Mouse (Mus musculus) neural tube, embryonic 11.5 days (tissue): ENCODE data around the gene Morc2b. TPM values are rescaled to one million over a fixed set of nuclear protein-coding genes. Genes with fewer than 3 reads are reported as not detected.
"Not testable (repeated sequence)": the region's sequence is repeated elsewhere in the genome, so short reads cannot be mapped to it uniquely, and the experiment has no call there.

Experiments
- ATAC-seq: fragments of 200-750 bp; cut with Nextera tagmentation; 2 replicates; pipeline ENCODE4 v1.8.0; 2017; ENCODE audit warnings: moderate number of reproducible peaks, mild to moderate bottlenecking, moderate TSS enrichment, moderate library complexity; ENCODE audit not compliant: insufficient read depth, low FRiP score, low TSS enrichment
- DNase-seq: peaks from one replicate; pipeline ENCODE4 v3.0.0-alpha.2; 2015; ENCODE audit warnings: low spot score
- H3K27ac ChIP-seq: fragments of 300-500 bp; sonication (generic); 2 replicates; pipeline ENCODE4 v1.5.1; 2014; ENCODE audit warnings: low read depth, mild to moderate bottlenecking, low read length
- H3K27me3 ChIP-seq: fragments of 300-500 bp; sonication (generic); 2 replicates; pipeline ENCODE4 v1.6.1; 2014; ENCODE audit warnings: mild to moderate bottlenecking, low read length, mixed read lengths; ENCODE audit not compliant: control insufficient read depth, insufficient read depth
- H3K36me3 ChIP-seq: fragments of 300-500 bp; sonication (generic); 2 replicates; pipeline ENCODE4 v1.6.1; 2014; ENCODE audit warnings: mild to moderate bottlenecking, low read length, moderate library complexity, mixed read lengths; ENCODE audit not compliant: control insufficient read depth, insufficient read depth
- H3K4me1 ChIP-seq: fragments of 300-500 bp; sonication (generic); 2 replicates; pipeline ENCODE4 v1.6.1; 2014; ENCODE audit warnings: low read length, mixed read lengths; ENCODE audit not compliant: control insufficient read depth, insufficient read depth
- H3K4me2 ChIP-seq: fragments of 300-500 bp; sonication (generic); 2 replicates; pipeline ENCODE4 v1.6.1; 2014; ENCODE audit warnings: low read depth, mild to moderate bottlenecking, moderate library complexity
- H3K4me3 ChIP-seq: fragments of 300-500 bp; sonication (generic); 2 replicates; pipeline ENCODE4 v1.5.1; 2014; ENCODE audit warnings: low read depth, low read length
- H3K9ac ChIP-seq: fragments of 300-500 bp; sonication (generic); 2 replicates; pipeline ENCODE4 v1.6.1; 2014; ENCODE audit warnings: mild to moderate bottlenecking, low read length
- H3K9me3 ChIP-seq: fragments of 300-500 bp; sonication (generic); 2 replicates; pipeline ENCODE4 v1.6.1; 2016; ENCODE audit warnings: low read length; ENCODE audit not compliant: control insufficient read depth
- WGBS: fragments of 180-500 bp; shearing (Covaris S2); extraction: QIAGEN DNeasy Blood & Tissue Kit; methylation state at CpG from one replicate; pipeline ENCODE4 v1.1.7; 2014; 5-methylcytosine and 5-hydroxymethylcytosine counted together
- polyA plus RNA-seq: library from polyadenylated mRNA; unstranded; fragments of >200 nt; fragmentation: Nextera tagmentation; extraction: Ambion mirVana; gene quantifications from 2 replicates; pipeline ENCODE4 v1.2.1, GENCODE M21; 2014

Gene Morc2b
- polyA plus RNA-seq = 0.12 and 0.18 TPM in 2 replicates

DNA sequence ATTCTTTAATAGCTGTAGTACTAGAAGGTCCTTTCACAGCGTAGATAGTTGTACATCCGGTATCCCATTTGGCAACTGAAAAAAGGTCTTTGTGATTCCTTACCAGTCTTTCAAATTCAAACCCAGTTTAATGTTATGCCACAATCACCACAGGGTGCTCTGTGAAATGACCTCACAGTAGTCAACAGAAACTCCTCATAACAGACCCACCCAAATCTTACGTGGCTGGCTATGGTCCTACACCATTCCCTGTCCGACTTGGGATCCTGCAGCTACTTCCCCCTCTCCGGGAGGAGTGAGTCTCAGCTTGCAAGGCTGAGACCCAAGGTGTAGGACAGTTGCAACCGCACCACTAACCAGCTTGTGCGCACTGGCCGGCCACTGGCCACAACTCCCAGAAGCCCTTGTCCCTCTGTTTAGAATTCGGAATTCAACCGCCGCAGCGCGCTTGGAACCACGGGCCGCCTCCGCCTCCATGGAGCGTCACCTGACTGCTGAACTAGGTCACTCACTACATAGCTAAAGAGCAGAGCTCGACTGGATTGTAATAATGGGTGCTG lies at the start of gene Morc2b:
Gene Morc2b (minus strand): TSS at position 423 of the 560 bp plus-strand sequence.
- H3K9me3 ChIP-seq = no peaks in the 10 kb centered on the region
- no peaks in the 10 kb centered on the region for H3K4me1 ChIP-seq
- H3K9ac ChIP-seq = no peak within 1 kb of the TSS
- H3K27me3 ChIP-seq = no peaks in the 10 kb centered on the region
- no peaks in the 10 kb centered on the region for H3K36me3 ChIP-seq
- DNase-seq (no peak), ATAC-seq (no peak)
- H3K4me3 ChIP-seq = no peak within 1 kb of the TSS
- no peak within 1 kb of the TSS for H3K27ac ChIP-seq
- 67% methylated on average over 18 of the region's 18 CpGs for WGBS
- no peak within 1 kb of the TSS for H3K4me2 ChIP-seq

DNA sequence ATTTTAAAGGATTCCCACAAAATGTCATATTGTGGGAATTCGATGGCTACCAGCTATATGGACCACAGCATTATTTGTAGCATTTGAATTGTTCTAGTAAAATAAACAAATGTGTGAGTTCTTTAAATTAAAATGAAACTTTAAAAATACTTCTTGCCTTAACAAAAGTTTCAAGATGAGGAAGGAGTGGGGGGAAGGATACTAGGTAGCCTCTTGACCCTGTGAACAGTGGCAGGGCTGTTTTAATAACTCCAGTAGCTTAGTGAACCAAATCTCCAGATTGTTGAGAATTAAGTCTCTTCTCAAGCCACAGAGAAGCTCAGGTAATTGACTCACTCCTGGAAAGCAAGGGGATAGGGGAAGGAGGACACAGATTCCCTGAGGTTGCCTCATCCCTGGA lies 28.7 kb upstream of the Morc2b start, which contains the start of gene Olfr55:
Gene Olfr55 (plus strand): TSS at position 301 of the 400 bp plus-strand sequence.
- not testable (repeated sequence) for H3K4me1 ChIP-seq, DNase-seq, H3K27me3 ChIP-seq, H3K36me3 ChIP-seq, H3K27ac ChIP-seq, H3K4me3 ChIP-seq, H3K4me2 ChIP-seq, H3K9ac ChIP-seq, ATAC-seq, H3K9me3 ChIP-seq
- WGBS = 88% methylated on average over 1 of the region's 1 CpGs

DNA sequence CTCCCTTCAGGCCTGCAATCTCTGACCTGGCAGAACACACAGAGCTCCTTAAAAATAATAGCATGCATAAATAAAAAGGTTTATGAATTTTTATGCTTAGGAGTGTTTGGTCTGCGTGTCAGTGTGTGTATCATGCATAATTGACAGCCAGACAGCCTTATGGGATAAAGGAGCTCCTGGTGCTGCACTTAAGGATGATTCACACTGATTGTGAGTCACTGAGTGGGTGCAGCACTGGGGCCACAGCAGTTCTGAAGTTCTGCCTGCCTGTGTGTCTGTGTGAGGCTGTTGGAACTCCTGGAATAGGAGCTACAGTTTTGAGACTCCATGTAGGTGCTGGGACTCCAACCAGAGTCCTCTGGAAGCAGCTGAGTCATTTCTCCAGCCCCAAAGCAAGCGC lies 13.2 kb downstream of the Morc2b start:
- Histone ChIP-seq H3K9ac (no peak overlapping the region), H3K4me1 (no peaks in the 10 kb centered on the region), H3K4me2 (no peak overlapping the region), H3K4me3 (no peak overlapping the region), H3K27ac (no peak overlapping the region), H3K9me3 (no peaks in the 10 kb centered on the region), H3K36me3 (no peaks in the 10 kb centered on the region), H3K27me3 (no peaks in the 10 kb centered on the region)
- 59% methylated on average over 2 of the region's 2 CpGs for WGBS
- no peak for ATAC-seq
- DNase-seq = no peak

DNA sequence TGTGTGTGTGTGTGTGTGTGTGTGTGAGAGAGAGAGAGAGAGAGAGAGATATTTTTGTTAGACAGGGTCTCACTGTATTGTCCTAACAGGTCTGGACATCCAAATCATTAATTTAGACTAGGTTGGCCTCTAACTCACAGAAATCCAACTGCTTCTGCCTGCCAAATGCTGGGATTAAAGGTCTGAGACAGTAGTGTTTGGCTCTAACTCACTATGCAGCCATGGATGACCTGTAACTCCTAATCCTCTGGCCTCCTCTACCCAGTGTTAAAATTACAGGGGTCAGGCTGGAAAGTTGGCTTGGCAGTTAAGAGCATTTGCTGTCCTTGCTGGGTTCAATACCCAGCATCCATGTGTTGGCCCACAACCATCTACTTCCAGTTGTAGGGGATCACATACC lies 14.9 kb downstream of the Morc2b start:
- DNase-seq = no peak
- no peaks in the 10 kb centered on the region for H3K27me3 ChIP-seq
- H3K9ac ChIP-seq = no peak overlapping the region
- H3K4me1 ChIP-seq = no peaks in the 10 kb centered on the region
- ATAC-seq = no peak
- no peak overlapping the region for H3K27ac ChIP-seq
- H3K4me2 ChIP-seq = no peak overlapping the region
- no peaks in the 10 kb centered on the region for H3K9me3 ChIP-seq
- H3K36me3 ChIP-seq = no peaks in the 10 kb centered on the region
- H3K4me3 ChIP-seq = no peak overlapping the region

DNA sequence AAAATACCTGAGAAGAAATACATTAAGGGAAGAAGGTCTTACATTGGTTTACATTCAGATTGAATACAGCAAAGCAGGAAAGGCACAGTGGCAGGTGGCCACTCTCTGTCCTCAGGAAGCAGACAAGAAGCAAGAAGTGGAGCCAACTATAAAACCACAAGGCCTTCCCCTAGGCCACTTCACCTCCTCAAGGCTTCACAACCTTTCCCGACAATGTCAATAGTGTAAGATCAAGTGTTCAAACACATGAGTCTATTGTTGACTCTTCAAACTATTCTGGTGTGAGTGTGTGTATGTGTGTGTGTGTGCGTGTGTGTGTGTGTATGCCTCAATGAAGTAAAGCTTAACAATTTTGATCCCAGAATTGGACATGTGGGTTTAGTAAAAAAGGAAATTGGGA lies 42.1 kb downstream of the Morc2b start:
- 96% methylated on average over 2 of the region's 2 CpGs for WGBS
- no peak for ATAC-seq

DNA sequence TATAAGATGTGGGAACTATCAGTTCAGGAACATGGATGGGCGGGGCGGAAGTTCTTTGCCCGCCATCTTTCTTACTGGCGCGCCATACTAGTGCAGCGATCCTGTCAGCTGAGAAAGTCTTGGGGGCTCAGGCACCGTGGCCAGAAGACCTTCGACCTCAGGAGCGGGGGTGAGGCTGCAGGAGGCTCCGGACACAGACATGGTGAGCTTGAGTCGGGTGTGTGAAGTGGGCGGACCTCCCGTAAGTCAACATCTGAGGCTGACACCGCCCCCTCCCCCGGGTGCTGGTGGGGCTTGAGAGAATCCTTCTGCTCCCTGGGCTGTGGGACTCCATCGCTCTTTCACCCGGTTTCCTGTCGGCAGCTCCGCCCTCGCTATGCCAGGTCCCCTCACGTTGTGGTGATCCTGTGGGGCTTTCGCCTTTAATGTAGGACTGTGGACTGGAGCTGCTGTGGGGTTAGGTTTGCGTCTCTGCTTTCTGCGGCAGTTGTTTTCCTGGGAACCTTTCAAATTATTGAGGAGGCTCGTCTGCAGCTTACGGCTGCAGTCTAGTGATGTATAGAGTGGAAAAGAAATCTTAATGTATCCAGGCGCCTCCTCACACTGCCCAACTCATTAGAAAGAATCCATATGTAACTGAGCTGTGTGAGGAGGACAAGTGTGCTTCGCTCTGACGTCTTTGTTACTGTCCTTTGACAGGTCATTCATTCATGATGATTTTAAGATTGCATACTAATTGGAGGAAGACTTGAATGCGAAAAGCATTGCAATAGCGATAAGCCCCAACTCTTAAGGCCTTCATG lies 46.9 kb downstream of the Morc2b start:
- peak overlapping the region; percentile 54 for H3K4me3 ChIP-seq
- ATAC-seq (peak; percentile 63), DNase-seq (peak; percentile 83)
- H3K4me2 ChIP-seq = peak overlapping the region; percentile 47
- no peaks in the 10 kb centered on the region for H3K27me3 ChIP-seq
- H3K9me3 ChIP-seq = no peaks in the 10 kb centered on the region
- peak overlapping the region; percentile 66 for H3K9ac ChIP-seq
- no peaks in the 10 kb centered on the region for H3K4me1 ChIP-seq
- 3% methylated on average over 31 of the region's 31 CpGs for WGBS
- H3K27ac ChIP-seq = peak overlapping the region; percentile 77
- no peaks in the 10 kb centered on the region for H3K36me3 ChIP-seq

More for the DNA sequence above, 42.1 kb downstream of the Morc2b start:
- H3K27ac ChIP-seq = no peak overlapping the region
- no peaks in the 10 kb centered on the region for H3K36me3 ChIP-seq
- H3K27me3 ChIP-seq = no peaks in the 10 kb centered on the region
- no peak for DNase-seq
- H3K4me2 ChIP-seq = no peak overlapping the region
- H3K4me1 ChIP-seq = no peaks in the 10 kb centered on the region
- no peak overlapping the region for H3K4me3 ChIP-seq
- no peaks in the 10 kb centered on the region for H3K9me3 ChIP-seq
- H3K9ac ChIP-seq = no peak overlapping the region

DNA sequence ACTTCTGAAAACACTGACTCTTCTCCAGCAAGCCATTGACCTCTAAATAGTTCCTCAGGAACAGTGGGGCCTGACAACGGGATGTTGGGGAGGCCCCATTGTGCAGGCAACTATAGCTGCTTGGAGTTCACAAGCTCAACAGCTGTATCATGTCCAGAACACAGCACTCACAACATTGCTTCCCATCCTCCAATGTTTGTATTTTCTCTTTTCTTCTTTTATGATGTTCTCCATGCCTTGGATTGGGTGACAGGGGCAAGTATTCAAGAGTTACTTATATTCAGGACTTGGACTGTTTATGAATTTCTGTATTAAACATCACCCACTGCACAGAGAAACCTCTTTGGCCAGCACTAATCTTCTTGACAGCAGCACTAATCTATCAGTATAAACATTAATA lies 47.9 kb downstream of the Morc2b start:
- DNase-seq = no peak
- 74% methylated on average over 1 of the region's 1 CpGs for WGBS
- no peaks in the 10 kb centered on the region for H3K9me3 ChIP-seq
- H3K9ac ChIP-seq = no peak overlapping the region
- no peak overlapping the region for H3K4me2 ChIP-seq
- no peaks in the 10 kb centered on the region for H3K4me1 ChIP-seq
- no peak for ATAC-seq
- H3K27ac ChIP-seq = no peak overlapping the region
- no peaks in the 10 kb centered on the region for H3K36me3 ChIP-seq
- H3K27me3 ChIP-seq = no peaks in the 10 kb centered on the region
- H3K4me3 ChIP-seq = no peak overlapping the region

DNA sequence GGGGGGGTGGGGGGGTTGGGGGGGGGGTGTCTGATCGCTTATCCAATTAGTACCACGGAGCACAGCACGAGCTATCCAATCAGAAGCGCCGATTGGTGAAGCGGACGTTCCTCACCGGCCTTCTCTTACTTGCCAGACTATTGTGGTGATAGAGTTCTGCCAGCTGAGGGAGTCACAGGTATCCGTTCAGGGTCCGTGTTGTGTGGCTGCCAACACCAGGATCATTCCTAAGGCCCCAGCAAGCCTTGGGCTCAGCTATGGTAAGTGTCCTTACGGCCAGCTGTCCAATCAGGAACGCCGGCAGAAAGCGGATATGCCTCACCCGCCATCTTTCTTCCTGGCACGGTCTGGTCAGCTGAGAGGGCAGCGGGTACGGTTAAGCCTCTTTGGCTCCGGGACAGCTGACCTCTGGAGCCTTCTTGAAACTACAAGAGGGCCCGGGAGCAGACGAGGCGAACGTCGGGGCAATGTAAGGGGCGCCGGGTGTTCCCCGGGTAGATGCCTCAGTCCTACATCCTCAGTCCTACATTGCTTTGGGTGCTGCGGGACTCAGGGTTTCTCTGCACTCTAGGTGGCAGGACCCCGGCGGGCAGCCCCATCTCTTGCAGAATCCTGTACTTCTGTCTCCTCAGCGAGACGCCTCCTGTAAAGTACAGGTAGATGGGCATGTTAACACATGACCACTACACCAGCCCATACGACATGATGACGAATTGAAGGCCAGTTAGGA lies 50.1 kb downstream of the Morc2b start, which contains the start of gene Zfp563:
Gene Zfp563 (plus strand): TSS at position 91 of the 730 bp plus-strand sequence.
- WGBS = 6% methylated on average over 34 of the region's 34 CpGs
- peak within 1 kb of the TSS; percentile 44 for H3K4me3 ChIP-seq
- ATAC-seq = peak; percentile 87

More for the DNA sequence above, 50.1 kb downstream of the Morc2b start, which contains the start of gene Zfp563:
- Histone ChIP-seq H3K36me3 (no peaks in the 10 kb centered on the region), H3K27me3 (no peaks in the 10 kb centered on the region), H3K9me3 (no peaks in the 10 kb centered on the region), H3K9ac (peak within 1 kb of the TSS; percentile 55), H3K4me2 (peak within 1 kb of the TSS; percentile 47), H3K4me1 (no peaks in the 10 kb centered on the region), H3K27ac (peak within 1 kb of the TSS; percentile 69)
- peak; percentile 90 for DNase-seq
